Mouse (Mus musculus): Measurements from ENCODE around the gene Ehd4.

Ehd4 gene

GRCm38 (mm10) chr2:120154361-120154894 lies at the start of gene Ehd4:
TSS of gene Ehd4 (minus strand) at chr2:120154606.
- DNase-seq (ENCODE audit: low spot score) = peak; percentile 99

DNA sequence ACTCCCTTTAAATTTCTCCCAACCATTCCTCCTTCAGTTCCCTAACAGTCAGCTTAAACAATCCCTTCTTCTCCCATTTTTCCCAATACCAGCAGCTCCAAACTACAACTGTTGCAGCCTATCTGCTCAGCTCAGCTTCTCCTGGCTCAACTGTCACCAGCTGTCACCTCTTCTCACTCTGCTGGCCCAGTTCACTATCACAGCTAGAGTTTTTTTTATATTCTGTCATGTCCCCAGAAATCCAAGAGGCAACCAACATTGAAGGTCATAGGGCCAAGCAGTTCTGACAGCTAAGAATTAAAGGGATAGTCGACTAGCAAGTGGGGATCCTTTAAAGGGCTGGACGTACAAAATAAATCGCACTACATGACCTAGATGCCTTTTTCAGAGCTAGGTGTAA lies 49.3 kb upstream of the Ehd4 start:
- no peak for DNase-seq (ENCODE audit: low spot score)

- DNase-seq (ENCODE audit: low spot score) = no peak
Observed at GRCm38 (mm10) chr2:120200077-120200476, 45.7 kb upstream of the Ehd4 start.

DNA sequence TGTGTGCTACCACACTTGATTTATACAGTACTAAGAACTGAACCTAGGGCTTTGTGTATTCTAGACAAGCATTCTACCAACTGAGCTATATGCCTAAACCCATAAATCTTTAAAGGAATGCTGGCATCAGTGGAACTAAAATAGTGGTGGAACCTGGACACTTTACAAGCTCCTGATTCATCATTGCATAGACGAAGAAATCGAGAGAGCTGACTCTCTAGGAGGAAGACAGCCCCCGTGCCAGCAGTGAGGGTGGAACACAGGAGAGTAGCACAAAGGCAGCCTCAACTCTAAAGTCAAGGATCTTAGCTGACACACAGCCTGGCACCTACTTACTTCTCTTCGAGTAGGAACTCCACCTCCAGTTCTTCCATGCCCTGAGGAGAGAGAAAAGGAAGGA lies 33.8 kb upstream of the Ehd4 start:
- no peak for DNase-seq (ENCODE audit: low spot score)

GRCm38 (mm10) chr2:120187583-120187982 lies 33.2 kb upstream of the Ehd4 start:
- DNase-seq (ENCODE audit: low spot score) = no peak

DNA sequence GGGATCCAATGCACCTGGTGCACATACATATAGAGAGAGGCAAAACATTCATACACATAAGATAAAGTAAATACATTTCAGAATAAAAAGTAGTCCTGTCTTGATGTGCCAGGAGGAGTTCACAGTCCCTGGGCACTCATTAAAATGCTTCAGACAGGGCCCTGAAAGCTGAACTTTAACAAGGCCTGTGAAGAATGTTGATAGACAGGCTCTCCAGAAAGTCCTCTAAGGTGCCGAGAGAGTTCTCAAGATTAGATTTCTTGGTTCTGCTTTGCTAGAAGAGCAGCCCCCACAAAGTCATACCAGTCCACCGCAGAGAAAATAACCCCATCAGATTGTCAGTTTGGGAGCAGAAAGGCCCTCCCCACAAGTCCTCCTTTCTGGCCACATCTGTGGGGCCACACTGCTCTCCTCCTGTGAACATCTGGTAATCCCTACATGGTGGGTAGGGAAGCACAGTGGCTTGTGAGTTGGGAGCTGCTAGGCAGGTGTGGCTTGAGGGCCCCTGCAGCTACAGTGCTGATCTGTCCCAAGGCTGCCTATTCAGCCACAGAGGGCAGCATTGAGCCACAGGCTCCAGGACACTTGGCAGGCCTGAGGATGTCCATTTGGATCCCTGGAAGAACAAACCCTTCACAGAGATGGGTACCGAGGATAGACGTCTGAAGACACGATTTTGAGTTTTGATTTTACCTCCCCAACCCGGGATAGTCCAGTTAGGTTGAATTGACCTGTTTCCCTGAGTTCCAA lies 31.3 kb upstream of the Ehd4 start:
- no peak for DNase-seq (ENCODE audit: low spot score)

- no peak for DNase-seq (ENCODE audit: low spot score)
Observed at GRCm38 (mm10) chr2:120178936-120179335, 24.5 kb upstream of the Ehd4 start.

DNA sequence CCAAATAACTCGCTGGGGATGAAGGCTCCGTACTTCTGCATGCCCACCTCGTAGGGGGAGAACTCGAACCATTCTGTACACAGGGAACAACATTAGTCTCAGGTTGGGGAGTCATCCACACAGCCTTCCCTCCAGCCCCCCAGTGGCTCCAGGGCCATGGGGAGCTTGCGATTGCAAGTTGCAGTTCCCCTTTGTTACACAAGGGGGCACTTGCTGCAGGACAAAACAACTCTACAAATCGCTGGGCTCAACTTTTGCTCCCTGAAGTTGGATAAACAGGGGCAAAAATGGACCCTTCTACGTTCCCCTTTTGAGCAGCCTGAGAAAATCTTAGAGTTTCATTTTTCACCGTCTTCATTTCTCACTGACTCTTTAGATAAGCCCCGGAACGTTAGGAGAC lies 19.3 kb upstream of the Ehd4 start:
- peak; percentile 32 for DNase-seq (ENCODE audit: low spot score)

DNA sequence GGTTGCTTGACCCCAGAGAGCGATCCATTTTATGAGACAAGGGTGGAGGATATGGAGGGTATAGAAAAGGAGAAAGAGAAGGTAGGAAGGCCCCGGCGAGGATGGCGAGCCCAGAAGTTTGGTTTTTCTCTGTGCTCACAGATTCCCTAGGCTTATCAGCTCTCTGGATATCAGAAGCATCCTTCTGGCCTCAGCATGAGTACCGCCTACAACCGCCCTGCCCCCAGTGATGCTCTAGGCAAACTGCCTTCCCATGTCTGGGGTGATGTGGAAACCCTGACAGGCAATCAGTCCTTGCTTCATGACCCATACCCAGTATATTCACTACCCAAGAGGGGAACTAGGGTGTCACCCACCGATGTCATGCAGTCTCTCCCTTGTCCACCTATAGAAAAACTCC lies 17.0 kb upstream of the Ehd4 start:
- no peak for DNase-seq (ENCODE audit: low spot score)

DNA sequence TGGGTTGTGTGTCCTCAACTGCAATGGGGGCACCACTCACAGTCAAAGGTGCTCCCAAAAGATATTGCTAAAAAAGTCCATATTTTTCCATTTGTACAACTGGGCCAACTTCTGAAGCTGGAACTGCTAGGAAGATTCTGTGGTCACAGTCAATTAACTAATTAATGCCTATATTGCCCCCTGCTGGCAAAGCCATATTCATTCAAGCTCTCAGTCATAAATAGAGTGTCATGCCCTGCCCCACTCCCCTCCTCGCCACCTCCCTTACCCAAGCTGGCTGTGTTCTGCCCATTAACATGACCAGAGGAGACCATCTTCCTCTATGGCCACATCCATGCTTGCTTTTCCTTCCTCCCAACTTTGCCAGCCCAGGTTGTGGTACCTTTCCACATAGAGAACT lies 16.3 kb upstream of the Ehd4 start:
- DNase-seq (ENCODE audit: low spot score) = peak; percentile 66

- DNase-seq (ENCODE audit: low spot score) = no peak
Observed at GRCm38 (mm10) chr2:120169382-120169781, 15.0 kb upstream of the Ehd4 start.

DNA sequence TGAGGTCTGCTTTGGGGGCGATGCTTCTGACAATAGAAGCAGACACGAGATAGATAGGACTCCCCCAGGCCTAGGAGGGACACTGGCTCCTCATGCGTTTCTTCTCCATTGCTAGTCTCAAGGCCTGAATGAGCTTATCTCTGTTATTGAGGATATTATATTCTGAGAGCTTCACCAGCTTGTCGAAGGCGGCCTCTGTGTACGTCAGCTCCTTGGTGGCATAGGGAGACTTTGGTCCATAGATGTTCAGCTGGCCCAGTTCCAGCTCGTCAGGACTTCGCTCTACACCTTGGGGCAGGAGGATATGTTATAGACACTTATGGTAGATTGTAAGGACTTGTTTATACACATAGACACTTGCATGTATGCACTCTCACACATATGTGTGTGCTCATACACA lies 13.4 kb upstream of the Ehd4 start:
- no peak for DNase-seq (ENCODE audit: low spot score)

DNA sequence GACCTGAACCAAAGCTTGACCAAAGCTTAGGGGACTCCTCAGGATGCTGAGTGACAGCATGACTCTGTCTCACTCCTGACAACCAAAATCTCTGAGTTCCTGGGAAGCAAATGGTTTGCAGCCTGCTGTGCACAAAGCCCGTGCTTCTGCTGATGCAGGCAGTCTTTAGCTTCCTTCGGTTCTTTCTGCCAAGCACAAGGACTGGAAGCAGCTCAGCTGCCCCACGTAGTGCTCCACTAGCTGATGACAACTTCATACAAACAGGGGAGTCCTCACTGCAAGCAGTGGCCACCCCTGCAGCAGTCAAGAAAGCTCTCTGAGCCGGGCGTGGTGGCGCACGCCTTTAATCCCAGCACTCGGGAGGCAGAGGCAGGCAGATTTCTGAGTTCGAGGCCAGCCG lies 11.1 kb upstream of the Ehd4 start:
- no peak for DNase-seq (ENCODE audit: low spot score)

DNA sequence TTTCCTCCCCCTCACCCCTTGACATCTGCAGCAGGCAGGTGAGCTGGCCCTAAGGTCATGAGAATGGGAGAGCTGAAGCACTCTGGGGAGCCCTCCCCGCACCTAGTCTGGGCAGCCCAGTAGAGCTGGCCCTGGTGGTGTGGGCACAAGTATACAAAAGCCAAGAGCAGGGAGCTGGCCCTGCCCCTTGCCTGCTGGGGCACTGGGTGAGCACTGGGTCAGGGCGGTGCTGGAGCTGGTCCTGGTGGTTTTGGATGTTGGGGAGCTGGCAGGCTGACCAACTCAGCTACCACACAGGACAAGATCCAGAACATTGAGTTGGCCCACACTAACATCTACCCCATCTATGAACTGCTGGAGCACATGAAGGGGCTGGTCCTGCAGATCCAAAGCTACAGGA lies 5.0 kb upstream of the Ehd4 start:
- DNase-seq (ENCODE audit: low spot score) = no peak

DNA sequence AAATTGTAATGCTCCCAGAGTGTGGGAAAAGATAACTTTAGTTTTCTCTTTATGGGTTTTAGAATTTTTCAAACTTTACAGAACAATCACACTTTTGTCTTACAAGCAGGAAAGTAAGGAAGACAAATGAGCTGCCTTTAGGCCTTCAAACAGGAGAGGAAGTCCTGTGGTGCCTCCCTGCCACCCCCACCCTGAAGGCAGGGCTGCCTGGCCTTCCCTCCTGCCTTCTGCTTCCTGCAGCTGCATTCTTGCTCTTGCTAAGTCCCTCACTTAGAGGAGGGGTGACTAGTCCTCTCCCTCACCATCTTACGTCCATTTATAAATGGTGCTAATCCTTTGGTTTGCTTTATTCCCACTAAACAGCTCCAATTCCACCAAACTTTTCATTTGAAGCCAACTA lies 4.4 kb upstream of the Ehd4 start:
- DNase-seq (ENCODE audit: low spot score) = peak; percentile 46

DNA sequence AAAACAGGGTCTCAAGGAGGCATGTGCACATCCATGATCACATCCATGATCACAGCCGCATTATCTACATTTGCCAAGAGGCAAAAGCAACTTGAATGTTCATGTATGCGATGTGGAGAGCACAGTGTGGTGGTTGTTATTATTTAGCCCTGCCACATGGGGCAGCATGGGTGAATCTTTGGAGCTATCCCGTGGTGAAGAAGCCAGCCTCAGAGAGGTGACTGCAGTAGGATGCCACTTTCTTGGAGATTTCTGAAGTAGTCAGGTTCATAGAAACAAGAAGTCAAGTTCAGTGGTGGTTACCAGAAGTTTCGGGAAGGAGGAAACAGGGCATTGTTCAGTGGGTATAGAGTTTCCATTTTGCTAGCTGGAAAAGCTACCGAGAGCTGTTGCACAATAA lies 3.6 kb upstream of the Ehd4 start:
- peak; percentile 28 for DNase-seq (ENCODE audit: low spot score)

DNA sequence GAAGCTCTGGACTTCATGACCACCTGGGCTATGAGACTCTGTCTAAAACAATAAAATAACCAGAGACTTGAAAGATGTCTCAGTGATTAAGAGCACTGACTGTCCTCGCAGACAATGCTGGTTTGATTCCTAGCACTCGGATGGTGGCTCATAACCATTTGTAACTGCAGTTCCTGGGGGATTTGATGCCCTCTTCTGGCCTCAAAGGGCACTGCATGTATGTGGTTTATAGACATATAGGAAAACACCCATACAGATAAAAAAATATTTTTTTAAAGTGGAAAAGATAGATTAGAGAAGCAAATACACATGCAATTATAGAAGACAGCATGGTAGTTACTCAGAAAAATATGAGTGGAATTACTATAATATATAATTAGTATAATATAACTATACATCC lies 3.2 kb upstream of the Ehd4 start:
- no peak for DNase-seq (ENCODE audit: low spot score)

DNA sequence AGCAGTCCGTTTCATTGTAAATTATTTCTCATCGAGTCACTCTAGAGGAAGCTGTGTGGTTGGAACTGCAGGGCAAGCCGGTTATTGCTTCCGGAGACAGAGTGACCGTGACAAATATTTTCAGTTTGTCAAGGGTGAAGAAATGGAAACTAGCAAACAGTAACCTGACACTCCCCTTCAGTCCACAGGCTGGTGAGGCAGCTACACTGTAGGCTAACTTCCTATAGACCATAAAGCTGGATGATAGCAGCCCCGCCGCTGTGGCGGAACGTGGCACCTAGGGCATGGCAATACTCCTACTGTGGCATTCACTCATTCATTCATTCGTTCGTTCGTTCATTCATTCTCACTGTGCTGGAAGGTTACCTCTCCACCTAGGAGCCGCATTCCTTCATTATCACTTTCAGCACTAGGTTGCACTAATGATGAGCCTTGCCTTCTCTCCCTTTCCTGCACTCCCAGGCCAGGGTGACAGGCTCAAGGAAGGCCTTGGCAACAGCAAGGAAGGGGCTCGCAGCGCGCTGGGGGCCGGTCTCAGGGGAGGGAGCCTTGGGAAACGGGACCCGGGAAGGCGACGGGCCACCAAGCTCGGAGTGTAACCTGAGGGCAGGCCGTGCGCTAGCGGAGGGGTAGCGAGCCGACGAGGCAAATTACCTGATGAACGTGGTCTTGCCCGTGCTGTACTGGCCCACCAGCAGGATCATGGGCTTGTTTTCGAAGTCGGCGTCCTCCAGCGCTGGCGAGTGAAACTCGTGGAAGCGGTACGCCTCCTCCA lies 633 bp downstream of the Ehd4 start:
- DNase-seq (ENCODE audit: low spot score) = peak; percentile 58

GRCm38 (mm10) chr2:120150571-120150970 lies 3.8 kb downstream of the Ehd4 start:
- DNase-seq (ENCODE audit: low spot score) = no peak

DNA sequence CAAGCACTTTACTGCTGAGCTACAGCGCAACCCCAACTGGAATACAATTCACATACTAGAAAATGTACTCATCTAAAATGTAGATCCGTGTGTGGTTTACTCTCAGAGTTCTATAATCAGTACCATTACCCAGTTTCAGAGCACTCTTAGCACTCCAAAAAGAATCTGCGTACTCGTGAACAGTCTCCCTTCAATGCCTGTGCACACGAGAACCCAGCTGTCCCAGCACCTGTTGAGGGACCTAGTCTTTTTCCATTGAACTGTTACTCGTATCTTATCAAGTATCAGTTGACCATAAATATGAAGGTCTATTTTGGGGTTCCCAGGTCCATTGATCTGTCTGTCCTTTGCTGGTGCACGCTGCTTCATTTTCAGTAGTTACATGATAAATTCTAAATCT lies 4.8 kb downstream of the Ehd4 start:
- no peak for DNase-seq (ENCODE audit: low spot score)

DNA sequence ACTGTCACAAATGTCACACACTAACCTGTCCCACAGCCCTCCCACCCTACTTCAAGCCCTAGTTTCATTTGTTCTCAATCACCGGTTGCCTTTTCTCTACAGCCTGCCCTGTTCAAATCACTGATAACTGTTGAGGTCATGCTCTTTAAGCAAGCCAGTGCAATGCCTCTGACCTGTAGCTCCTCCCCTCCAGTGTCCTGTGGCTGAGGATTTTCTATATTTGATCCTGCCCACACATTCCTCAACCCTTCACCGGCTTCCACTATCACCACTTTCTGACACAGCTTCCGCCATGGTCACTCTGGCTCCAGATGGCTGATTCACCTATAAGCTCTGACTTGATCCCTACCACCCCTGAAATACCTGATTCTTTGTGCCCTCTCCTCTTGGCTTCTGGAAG lies 6.4 kb downstream of the Ehd4 start:
- no peak for DNase-seq (ENCODE audit: low spot score)

DNA sequence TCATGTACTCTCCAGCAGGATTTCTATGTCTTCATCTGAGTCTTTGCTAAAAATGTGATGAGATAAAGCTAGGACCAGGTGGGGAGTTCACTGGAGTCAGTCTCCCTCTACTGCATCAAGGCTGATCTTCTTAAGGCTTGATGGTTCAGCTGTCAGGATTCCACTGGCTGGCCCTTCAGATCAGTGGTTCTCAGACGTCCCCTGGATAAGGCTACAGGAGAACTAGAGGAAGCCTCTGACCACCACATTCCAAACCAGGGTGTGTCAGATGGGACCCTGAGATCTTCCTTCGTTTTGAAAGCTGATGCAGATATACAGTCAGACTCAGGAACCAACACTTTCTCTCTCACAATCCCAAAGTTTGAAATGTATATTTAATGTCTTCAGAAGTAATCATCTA lies 7.0 kb downstream of the Ehd4 start:
- DNase-seq (ENCODE audit: low spot score) = no peak

- DNase-seq (ENCODE audit: low spot score) = no peak
Observed at GRCm38 (mm10) chr2:120146543-120146942, 7.9 kb downstream of the Ehd4 start.
